Mouse (Mus musculus) layer of hippocampus, adult 8-10 months (tissue): ENCODE results near the gene Pou1f1. TPM values are rescaled to one million over a fixed set of nuclear protein-coding genes. Genes with fewer than 3 reads are reported as not detected.

Experiments
- DNase-seq, 2 experiments: peaks; one replicate each; pipeline ENCODE4 v3.0.0; 2022; ENCODE audit warnings: low spot score in 2 of 2
- total RNA-seq, 4 experiments: library from RNA; stranded (reverse); gene quantifications; 2 replicates each; pipeline ENCODE4 v1.2.4; 2022

Pou1f1 gene
- not detected for total RNA-seq

- no peak for DNase-seq
These were observed at the start of gene Pou1f1 for GRCm38 (mm10) chr16:65520211-65520610. Gene Pou1f1 (plus strand): TSS chr16:65520511.

GRCm38 (mm10) chr16:65470650-65471049 lies 49.7 kb upstream of the Pou1f1 start:
- no peak for DNase-seq

DNA sequence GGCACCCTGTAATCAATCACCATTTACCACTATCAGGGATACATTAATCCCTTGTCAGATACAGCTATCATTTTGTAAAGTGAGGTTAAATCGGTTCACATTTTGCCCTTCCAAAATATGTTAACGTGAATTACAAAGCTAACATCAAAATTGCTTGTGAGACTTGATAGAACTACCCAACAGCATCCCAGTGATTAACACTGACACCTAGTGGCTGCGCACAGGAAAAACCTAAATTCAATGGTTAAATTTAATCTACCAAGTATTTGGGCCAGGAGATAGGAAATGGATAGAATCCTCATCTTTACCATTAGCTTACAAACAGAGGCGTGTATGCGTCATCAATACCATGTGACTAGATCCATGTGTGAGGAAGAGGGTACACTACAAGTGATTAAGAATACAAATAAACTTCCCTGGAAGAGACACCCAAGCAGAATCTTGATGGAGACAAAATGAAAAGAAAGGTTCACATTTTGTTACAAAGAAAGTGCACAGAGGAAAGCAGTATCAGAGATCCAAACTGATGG lies 47.8 kb upstream of the Pou1f1 start:
- DNase-seq = peak in 1 of 2 experiments; percentile 13

DNA sequence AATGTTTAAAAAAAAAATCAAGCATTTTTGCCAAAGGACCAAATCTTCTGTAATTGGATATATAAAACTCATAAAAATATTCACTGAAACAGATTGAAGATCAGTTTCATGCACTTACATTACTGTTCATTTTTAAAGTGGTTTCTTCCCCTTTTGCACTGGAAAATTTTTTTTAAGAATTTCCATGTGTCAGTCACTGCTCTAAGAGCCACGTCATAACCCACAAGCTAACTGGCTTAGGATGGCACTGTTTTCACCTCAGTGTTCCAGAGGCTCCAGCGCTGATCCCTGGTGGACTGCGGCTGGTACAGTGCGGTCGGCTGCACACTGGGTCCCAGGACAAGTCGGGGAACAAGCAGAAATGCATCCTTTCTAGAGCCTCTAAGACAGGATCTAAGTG lies 34.6 kb upstream of the Pou1f1 start:
- no peak for DNase-seq

DNA sequence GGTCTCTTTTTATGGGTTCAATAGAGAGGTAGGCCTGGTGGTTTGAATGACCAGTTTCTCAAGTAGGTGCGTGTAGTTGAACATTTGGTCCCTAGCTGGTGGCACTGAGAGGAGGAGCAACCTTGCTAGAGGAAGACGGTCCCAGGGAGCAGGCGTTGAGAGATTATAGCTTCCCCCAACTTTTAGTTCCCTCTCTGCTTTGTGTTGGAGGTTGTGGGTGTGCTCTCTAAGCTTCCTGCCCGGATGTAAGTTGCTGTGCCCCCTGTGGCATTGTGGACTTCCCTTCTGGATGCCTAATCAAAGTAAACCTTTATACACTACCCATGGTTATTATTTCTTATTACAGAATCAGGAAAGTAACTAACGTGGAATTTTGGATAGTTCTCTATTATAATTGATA lies 24.3 kb upstream of the Pou1f1 start:
- no peak for DNase-seq

- DNase-seq = peak in 1 of 2 experiments; percentile 23
These were observed 23.3 kb upstream of the Pou1f1 start for GRCm38 (mm10) chr16:65497049-65497448.

GRCm38 (mm10) chr16:65514223-65514622 lies 6.1 kb upstream of the Pou1f1 start:
- no peak for DNase-seq

DNA sequence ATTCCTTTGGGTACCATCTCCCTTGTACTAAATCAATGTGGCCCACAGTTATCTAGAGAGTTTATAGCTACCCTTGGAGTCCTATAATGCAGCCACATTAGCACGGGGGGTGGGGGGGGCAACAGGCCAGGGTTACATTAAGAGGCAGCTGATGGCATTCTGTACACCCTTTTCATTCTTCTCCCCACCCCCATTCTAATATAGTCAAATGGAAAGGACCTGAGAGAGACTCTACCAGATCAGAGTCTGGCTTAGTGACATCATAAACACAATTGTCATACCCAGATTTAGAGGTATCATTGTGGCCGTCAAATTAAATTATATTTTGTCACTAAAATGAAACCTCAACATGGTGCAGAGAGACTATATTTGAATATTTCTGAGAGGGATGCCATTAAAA lies 5.7 kb downstream of the Pou1f1 start:
- no peak for DNase-seq

DNA sequence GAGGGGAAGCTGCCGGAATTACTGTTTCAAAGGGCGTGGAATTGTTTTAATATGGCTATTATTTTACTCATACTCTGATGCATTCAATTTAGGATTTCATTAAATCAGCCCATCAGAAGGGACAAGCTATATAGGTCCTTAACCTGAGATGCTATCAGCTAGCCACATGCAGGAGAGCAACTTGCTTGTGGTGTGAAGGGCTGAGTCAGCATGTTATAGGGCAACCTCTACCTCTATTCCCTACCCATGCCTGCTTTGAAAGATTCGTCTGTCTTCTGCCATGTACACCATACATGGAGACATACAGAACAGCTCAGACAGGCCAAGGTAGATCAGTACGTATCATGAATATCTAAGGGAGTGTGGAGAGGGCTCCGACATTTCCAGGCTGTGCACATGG lies 6.4 kb downstream of the Pou1f1 start:
- DNase-seq = no peak

- DNase-seq = no peak
These were observed 9.3 kb downstream of the Pou1f1 start for GRCm38 (mm10) chr16:65529589-65529988.

- peak; percentile 72 to 77 for DNase-seq
These were observed 11.4 kb downstream of the Pou1f1 start for GRCm38 (mm10) chr16:65531663-65532062.

DNA sequence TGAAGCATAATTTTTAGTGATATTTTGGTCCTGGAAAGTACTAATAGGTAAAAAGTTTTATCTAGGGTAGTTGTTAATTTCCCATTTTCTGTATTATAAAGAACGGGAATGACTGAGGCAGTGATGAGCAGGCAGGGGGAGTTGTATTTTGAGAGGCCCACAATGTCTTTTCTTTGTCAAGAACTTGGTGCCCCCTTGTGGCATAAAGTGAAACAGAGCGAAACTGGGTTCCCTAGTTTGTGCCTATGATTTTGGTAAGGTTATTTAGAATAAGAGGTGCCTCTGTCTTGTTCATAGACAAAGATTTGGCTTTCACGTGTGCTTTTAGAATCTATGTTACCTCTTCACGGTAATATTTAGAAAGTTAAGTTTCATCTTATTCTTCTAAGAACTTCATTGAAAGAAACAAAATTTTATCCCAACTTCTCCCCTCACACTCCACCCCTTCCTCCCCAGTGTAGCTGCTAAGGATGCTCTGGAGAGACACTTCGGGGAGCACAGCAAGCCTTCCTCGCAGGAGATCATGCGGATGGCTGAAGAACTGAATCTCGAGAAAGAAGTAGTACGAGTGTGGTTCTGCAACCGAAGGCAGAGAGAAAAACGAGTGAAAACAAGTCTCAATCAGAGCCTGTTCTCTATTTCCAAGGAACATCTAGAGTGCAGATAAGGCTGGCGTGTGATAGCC lies 13.1 kb downstream of the Pou1f1 start:
- peak in 1 of 2 experiments; percentile 57 for DNase-seq

DNA sequence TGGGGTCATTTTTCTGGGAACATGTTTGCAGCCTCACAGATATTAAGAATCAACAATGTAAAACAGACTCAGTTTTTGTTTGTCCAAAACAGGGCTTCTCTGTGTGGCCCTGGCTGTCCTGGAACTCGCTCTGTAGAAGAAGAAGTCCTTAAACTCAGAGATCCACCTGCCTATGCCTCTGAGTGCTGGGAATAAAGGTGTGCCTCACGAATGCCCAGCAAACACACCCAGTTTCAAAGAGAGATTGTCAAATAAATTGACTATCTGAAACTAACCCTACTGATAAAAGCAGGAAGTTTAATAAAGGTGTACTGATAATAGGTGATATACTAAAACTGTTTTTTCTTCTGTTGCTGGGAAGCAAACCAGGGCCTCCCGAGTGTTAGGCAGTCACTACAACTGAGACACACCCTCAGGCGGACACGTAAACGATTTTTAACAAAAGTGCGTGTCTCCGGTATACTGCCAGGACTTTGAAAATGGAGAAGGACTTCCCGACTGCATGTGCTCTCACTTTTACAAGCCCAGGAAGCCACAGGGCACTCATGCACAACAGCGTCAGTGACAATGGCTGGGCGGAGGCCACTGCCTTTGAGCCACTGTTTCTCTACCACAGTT lies 23.5 kb downstream of the Pou1f1 start:
- DNase-seq = no peak

DNA sequence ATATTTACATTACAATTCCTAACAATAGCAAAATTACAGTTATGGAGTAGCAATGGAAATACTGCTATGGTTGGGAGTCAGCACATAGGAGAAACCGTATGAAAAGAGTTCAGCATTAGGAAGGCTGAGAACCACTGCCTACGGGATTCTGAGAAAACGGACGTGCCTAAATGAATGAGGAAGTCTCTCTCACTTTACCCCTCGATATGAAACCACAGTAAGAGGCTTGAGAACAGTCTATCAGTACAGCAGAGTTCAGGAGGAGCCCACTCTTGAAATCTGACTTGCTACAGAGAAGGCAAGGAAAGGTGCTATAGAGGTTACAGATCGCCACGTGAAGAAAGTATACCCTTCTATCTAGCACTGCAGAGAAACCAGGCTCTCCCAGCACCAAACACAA lies 28.6 kb downstream of the Pou1f1 start:
- DNase-seq = no peak

DNA sequence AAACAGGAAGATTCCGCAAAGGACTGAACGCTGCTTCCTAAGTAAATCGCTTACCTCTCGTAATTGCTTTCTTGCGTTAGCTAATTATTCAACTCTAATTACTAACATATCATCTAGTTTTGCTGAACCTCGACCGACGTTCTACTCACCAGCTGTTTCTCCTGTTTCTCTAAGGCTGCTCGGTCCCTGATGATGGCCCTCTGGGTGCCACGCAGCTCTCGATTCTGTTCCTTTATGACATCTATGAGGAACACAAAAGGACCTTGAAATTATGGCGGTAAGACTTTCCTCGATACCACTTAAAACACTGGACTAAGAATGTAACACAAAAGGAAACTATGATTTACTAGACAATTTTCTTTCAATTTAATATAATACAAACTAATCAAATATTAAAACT lies 30.5 kb downstream of the Pou1f1 start:
- DNase-seq = no peak

- DNase-seq = no peak
These were observed 34.0 kb downstream of the Pou1f1 start for GRCm38 (mm10) chr16:65554267-65554666.

- no peak for DNase-seq
These were observed 37.1 kb downstream of the Pou1f1 start for GRCm38 (mm10) chr16:65557369-65557768.

DNA sequence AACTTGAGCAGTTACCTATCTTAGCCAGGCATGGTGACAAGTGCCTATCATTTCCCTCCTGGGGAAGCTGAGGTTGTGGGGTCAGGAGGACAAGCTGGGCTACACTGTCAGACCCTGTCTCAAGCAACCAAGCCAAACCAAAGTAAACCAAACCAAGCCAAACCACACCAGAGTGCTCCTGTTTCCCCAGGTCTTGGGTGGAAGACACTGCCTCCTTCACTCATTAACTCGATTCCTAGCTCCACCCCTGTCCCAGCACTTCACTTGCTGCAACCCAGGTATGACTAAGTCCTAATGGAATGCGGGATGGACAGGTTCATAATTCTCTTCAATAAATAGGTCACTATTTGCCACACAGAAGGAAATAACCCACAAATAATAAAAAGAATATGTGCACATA lies 39.3 kb downstream of the Pou1f1 start:
- no peak for DNase-seq

DNA sequence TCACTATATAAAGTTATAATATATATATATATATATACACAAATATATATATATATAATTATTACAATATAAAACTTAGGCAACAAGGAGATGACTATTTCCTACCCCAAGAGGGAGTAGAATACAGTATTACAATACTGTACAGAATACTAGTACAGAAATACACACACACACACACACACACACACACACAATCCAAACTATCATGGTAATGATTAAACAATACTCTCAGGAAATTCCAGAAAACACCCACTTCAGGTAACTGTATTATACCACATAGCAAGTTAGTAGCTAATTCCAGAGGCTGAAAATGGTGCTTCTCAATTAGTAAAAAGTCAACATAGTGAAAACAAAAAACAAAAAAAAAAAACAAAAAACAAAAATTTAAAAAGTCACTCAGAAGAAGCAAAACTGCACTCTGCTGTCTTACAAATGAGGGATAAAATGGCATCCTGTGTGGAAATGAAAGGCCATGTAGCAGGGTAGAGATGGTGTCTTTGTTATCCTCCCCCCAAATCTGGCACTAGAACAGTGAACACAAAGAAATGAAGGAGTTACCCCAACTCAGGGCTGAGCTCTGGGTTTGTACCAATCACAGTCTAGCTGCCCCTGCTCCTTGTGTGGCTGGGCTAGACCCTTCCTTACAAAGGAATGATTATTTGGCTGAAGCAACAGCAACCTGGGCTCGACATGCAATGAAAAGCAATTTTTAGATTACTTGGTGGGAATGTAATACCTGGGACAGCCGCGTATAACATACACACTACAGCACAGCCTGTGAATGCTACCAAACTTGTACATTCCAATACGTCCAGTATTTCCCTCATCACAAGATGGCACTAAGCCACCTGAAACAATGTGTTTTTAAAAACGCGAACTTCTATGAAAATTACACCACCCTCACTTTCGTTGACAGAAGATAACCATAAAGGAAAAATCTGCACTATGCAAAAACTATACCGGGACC lies 41.0 kb downstream of the Pou1f1 start:
- no peak for DNase-seq

- DNase-seq = peak; percentile 74 to 84
These were observed 41.9 kb downstream of the Pou1f1 start, which contains the start of gene Chmp2b for GRCm38 (mm10) chr16:65561963-65562863. Gene Chmp2b (minus strand): TSS chr16:65562726.

GRCm38 (mm10) chr16:65562864-65563206 lies 42.5 kb downstream of the Pou1f1 start:
- no peak for DNase-seq
